Mouse (Mus musculus) spleen, adult 2 months (tissue): ENCODE data around the gene Thada. TPM values are rescaled to one million over a fixed set of nuclear protein-coding genes. Genes with fewer than 3 reads are reported as not detected.

Experiments used
- DNase-seq, 2 experiments: peaks; one replicate each; pipeline versions ENCODE4 v3.0.0 to v3.0.0-alpha.2; 2012 to 2021; ENCODE audit warnings: low spot score in 2 of 2, low read depth in 1 of 2
- H3K27ac ChIP-seq: fragments of 200-500 bp; 2 replicates; pipeline ENCODE4 v1.5.1; 2012; ENCODE audit warnings: low read length, inconsistent platforms; ENCODE audit not compliant: insufficient read depth
- H3K27me3 ChIP-seq: fragments of 200-500 bp; 2 replicates; pipeline ENCODE4 v1.6.1; 2012; ENCODE audit warnings: mild to moderate bottlenecking, moderate library complexity, low read length, inconsistent platforms; ENCODE audit not compliant: control insufficient read depth, insufficient read depth
- H3K36me3 ChIP-seq: fragments of 200-500 bp; 2 replicates; pipeline ENCODE4 v1.6.1; 2012; ENCODE audit warnings: mild to moderate bottlenecking, low read length, inconsistent platforms; ENCODE audit not compliant: control insufficient read depth, insufficient read depth
- H3K4me1 ChIP-seq: fragments of 200-500 bp; 2 replicates; pipeline ENCODE4 v1.6.1; 2011; ENCODE audit warnings: inconsistent platforms; ENCODE audit not compliant: control insufficient read depth, insufficient read depth, insufficient read length
- H3K4me3 ChIP-seq: fragments of 200-500 bp; 2 replicates; pipeline ENCODE4 v1.5.1; 2011; ENCODE audit warnings: mild to moderate bottlenecking, inconsistent platforms; ENCODE audit not compliant: insufficient read depth, insufficient read length; ENCODE audit errors: extremely low read depth
- CTCF ChIP-seq: fragments of 200-500 bp; IDR thresholded peaks from 2 replicates; pipeline ENCODE4 v1.5.1; 2011; ENCODE audit warnings: mild to moderate bottlenecking, inconsistent platforms; ENCODE audit not compliant: insufficient read depth, insufficient read length, insufficient replicate concordance; ENCODE audit errors: extremely low read depth
- POLR2A ChIP-seq: fragments of 200-500 bp; IDR thresholded peaks from 2 replicates; pipeline ENCODE4 v1.6.1; 2011; ENCODE audit warnings: low read depth, low read length, inconsistent platforms
- WGBS: fragments of 180-500 bp; shearing (Covaris S2); methylation state at CpG from one replicate; pipeline ENCODE4 v1.1.7; 2018; 5-methylcytosine and 5-hydroxymethylcytosine counted together
- polyA plus RNA-seq: library from polyadenylated mRNA; depleted of rRNA; stranded (reverse); fragments of >200 nt; gene quantifications from 2 replicates; pipeline ENCODE4 v1.2.3, GENCODE M21; 2012

The Thada gene
- polyA plus RNA-seq, 1 experiment: 17.2 TPM

DNA sequence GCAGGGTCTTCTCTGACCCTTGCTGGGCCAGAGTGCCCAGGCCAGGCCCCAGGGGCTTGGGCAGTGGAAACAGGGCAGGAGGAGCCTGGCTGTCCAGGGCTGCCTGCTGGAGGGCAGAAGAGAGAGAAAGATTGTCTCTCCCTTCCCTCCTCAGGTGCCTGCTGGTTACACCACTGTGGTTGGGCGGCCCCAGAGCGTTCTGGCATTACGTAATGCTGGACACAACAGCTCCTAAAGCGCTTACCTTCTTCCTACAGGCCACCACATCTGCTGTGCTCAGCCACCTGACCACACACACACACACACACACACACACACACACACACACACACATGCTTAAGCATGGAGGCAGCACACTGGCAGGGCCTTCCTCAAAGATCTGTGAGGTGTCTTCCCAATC is 298.6 kb downstream of the Thada start:
- H3K36me3 ChIP-seq: no peaks in the 10 kb centered on the region
- TF ChIP-seq CTCF (no peak), POLR2A (no peak)
- H3K27me3 ChIP-seq: no peaks in the 10 kb centered on the region
- peaks cover 15% of the 10 kb centered on the region; the same call in 1 of the 2 replicates for H3K4me1 ChIP-seq
- 92% methylated on average over 4 of the region's 4 CpGs for WGBS
- DNase-seq: peak in 1 of 2 experiments; percentile 1
- no peak overlapping the region for H3K27ac ChIP-seq
- no peak overlapping the region for H3K4me3 ChIP-seq

DNA sequence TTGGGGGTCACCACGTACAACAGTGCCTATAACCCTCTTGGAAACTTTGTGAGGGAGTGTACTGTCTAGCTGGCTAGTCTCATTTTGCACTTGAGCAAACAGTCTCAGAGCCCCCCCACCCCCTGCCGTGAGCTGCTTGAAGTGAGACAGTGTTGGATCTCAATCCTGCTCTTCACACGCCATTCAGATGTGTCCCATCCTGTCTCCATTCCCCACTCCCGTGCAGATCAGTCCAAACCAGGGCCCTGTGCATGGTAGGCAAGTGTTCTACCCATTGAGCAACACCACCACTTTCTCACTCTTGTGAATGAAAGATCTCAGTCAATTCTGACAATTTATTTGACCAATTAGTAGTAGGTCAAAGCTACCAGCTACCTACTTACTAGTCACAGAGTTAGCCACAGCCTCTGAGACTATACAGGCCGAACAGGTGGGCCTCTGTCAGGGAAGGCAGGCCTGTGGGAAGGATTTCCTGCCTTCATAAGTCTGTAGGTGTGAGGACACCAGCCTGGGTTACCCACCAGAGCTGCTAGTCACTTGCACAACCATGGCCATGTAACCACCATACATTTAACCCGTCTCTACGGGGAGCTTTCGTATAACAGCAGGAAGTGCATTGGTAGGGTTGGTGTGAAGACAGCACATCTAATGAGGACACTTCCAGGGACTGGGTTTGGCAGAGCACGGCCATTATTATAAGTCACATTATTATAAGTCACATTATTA is 299.7 kb downstream of the Thada start:
- Histone ChIP-seq H3K4me1 (peaks cover 25% of the 10 kb centered on the region; the same call in 1 of the 2 replicates), H3K36me3 (no peaks in the 10 kb centered on the region), H3K27ac (no peak overlapping the region), H3K27me3 (no peaks in the 10 kb centered on the region), H3K4me3 (no peak overlapping the region)
- 75% methylated on average over 9 of the region's 9 CpGs for WGBS
- no peak for TF ChIP-seq POLR2A
- TF ChIP-seq CTCF: no peak
- peak in 1 of 2 experiments; percentile 2 for DNase-seq

- H3K36me3 ChIP-seq: no peaks in the 10 kb centered on the region
- 84% methylated on average over 3 of the region's 3 CpGs for WGBS
- H3K4me1 ChIP-seq: peaks cover 30% of the 10 kb centered on the region; the same call in 1 of the 2 replicates
These were observed 300.3 kb downstream of the Thada start for GRCm38 (mm10) chr17:84165735-84166134.

DNA sequence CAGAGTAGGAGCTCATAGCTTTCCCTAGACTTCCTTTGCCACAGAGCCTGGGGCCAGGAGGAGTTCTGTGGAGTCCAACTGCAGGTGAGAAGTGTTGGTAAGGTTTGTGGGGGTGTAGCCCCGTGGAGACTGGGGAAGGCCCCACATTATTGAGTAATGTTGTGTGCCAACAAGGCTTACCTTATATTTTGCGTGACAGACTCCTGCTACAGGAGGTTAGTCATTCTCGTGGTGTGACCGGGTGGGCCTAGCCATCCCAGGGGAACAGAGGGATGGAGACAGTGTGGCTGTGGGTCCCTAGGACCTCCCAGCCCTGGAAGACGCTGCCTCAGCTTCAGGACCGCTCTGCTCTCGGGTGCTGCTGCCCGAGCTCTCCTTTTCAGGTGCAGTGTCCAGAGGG is 301.9 kb downstream of the Thada start:
- H3K4me1 ChIP-seq: peaks cover 34% of the 10 kb centered on the region; the same call in 1 of the 2 replicates
- no peak overlapping the region for H3K27ac ChIP-seq
- no peak overlapping the region for H3K4me3 ChIP-seq
- 68% methylated on average over 8 of the region's 8 CpGs for WGBS
- peak in 1 of 2 experiments; percentile 2 for DNase-seq
- no peaks in the 10 kb centered on the region for H3K36me3 ChIP-seq
- H3K27me3 ChIP-seq: no peaks in the 10 kb centered on the region
- TF ChIP-seq CTCF (no peak), POLR2A (no peak)

More at GRCm38 (mm10) chr17:84165735-84166134, 300.3 kb downstream of the Thada start:
- Histone ChIP-seq H3K4me3 (no peak overlapping the region), H3K27me3 (no peaks in the 10 kb centered on the region), H3K27ac (no peak overlapping the region)
- TF ChIP-seq POLR2A (no peak), CTCF (no peak)
- peak in 1 of 2 experiments; percentile 3 for DNase-seq

GRCm38 (mm10) chr17:84163066-84163785 is 302.8 kb downstream of the Thada start:
- DNase-seq: peak in 1 of 2 experiments; percentile 9
- Histone ChIP-seq H3K4me1 (peaks cover 34% of the 10 kb centered on the region; the same call in 1 of the 2 replicates), H3K27me3 (no peaks in the 10 kb centered on the region), H3K36me3 (no peaks in the 10 kb centered on the region), H3K27ac (peak overlapping the region; percentile 69), H3K4me3 (no peak overlapping the region)
- 59% methylated on average over 12 of the region's 12 CpGs for WGBS
- TF ChIP-seq POLR2A (no peak), CTCF (no peak)

- DNase-seq: peak in 1 of 2 experiments; percentile 2
- Histone ChIP-seq H3K4me3 (no peak overlapping the region), H3K27me3 (no peaks in the 10 kb centered on the region), H3K4me1 (peaks cover 34% of the 10 kb centered on the region; the same call in 1 of the 2 replicates), H3K36me3 (no peaks in the 10 kb centered on the region), H3K27ac (0 out of 2 replicates have a peak overlapping the region, but pooled peaks have one; percentile 66)
- TF ChIP-seq POLR2A (no peak), CTCF (no peak)
- WGBS: 92% methylated on average over 8 of the region's 8 CpGs
These were observed 303.7 kb downstream of the Thada start for GRCm38 (mm10) chr17:84162211-84162760.
